Mouse (Mus musculus): ENCODE data around the gene Efcab11.

- TF ChIP-seq CTCF (IDR thresholded peaks at IDR 0.05), result no peak
- no peak for TF ChIP-seq POLR2A (IDR thresholded peaks at IDR 0.05; ENCODE audit: insufficient read depth, low read depth, low read length)
- no peak for TF ChIP-seq EP300 (IDR thresholded peaks at IDR 0.05; ENCODE audit: insufficient read depth, low read depth, low read length)
Measured at GRCm38 (mm10) chr12:99795921-99796320, 88.3 kb downstream of the Efcab11 start.

All from heart, adult 2 months (tissue).